Mouse (Mus musculus) left cerebral cortex, postnatal 36 days (tissue): ENCODE data around the gene Tsg101. TPM values are rescaled to one million over a fixed set of nuclear protein-coding genes. Genes with fewer than 3 reads are reported as not detected.

Experiments
- DNase-seq, 2 experiments: peaks; one replicate each; pipeline ENCODE4 v3.0.0; 2021 to 2022; ENCODE audit warnings: low spot score in 2 of 2, mixed read lengths in 1 of 2
- intact Hi-C: fragments of 180-260 bp; cut with DNase I; formaldehyde crosslinking; loops from one replicate; pipeline ENCODE4 v1.15.1; 2025
- total RNA-seq, 2 experiments: library from RNA; stranded (reverse); gene quantifications; 2 replicates each; pipeline ENCODE4 v1.2.3; 2021

The Tsg101 gene
- total RNA-seq, 2 experiments from 2014 or later: 73.4 to 76.1 TPM

- intact Hi-C loops: no loop called here
- DNase-seq: no peak
Measured at GRCm38 (mm10) chr7:46880992-46881391, 38.8 kb downstream of the Tsg101 start.

- intact Hi-C loops: no loop called here
- no peak for DNase-seq
Measured at GRCm38 (mm10) chr7:46879851-46880250, 39.9 kb downstream of the Tsg101 start.

- intact Hi-C loops: no loop called here
Measured at GRCm38 (mm10) chr7:46877255-46877654, 42.5 kb downstream of the Tsg101 start.

GRCm38 (mm10) chr7:46876841-46877240, 42.9 kb downstream of the Tsg101 start:
- DNase-seq: peak in 1 of 2 experiments; percentile 26

More at GRCm38 (mm10) chr7:46877255-46877654, 42.5 kb downstream of the Tsg101 start:
- DNase-seq: no peak

GRCm38 (mm10) chr7:46871988-46872387, 47.8 kb downstream of the Tsg101 start:
- intact Hi-C loops: no loop called here
- no peak for DNase-seq

More at GRCm38 (mm10) chr7:46876841-46877240, 42.9 kb downstream of the Tsg101 start:
- intact Hi-C loops: no loop called here

- no peak for DNase-seq
- intact Hi-C loops: no loop called here
Measured at GRCm38 (mm10) chr7:46860996-46861395, 58.8 kb downstream of the Tsg101 start, which contains the start of gene Ldhc. Ldhc (plus strand) TSS chr7:46861203.

GRCm38 (mm10) chr7:46859031-46859430, 60.7 kb downstream of the Tsg101 start:
- intact Hi-C loops: no loop called here
- peak in 1 of 2 experiments; percentile 19 for DNase-seq

GRCm38 (mm10) chr7:46857436-46857835, 62.3 kb downstream of the Tsg101 start:
- DNase-seq: no peak
- intact Hi-C loops: no loop called here

GRCm38 (mm10) chr7:46855866-46856560, 63.8 kb downstream of the Tsg101 start:
- no peak for DNase-seq
- intact Hi-C loops: no loop called here

- intact Hi-C loops: no loop called here
- DNase-seq: no peak
Measured at GRCm38 (mm10) chr7:46853365-46853764, 66.4 kb downstream of the Tsg101 start.

- intact Hi-C loops: no loop called here
- DNase-seq: no peak
Measured at GRCm38 (mm10) chr7:46852666-46853065, 67.1 kb downstream of the Tsg101 start.

GRCm38 (mm10) chr7:46851026-46851425, 68.7 kb downstream of the Tsg101 start:
- intact Hi-C loops: no loop called here
- no peak for DNase-seq

- intact Hi-C loops: loop anchor here (5.0 kb wide), 2 partner anchors 52 to 158 kb away; partner anchors contain the start of genes Gtf2h1, Hps5 and Spty2d1
- no peak for DNase-seq
Measured at GRCm38 (mm10) chr7:46849287-46849686, 70.5 kb downstream of the Tsg101 start.

- peak; percentile 36 to 49 for DNase-seq
- intact Hi-C loops: loop anchor here (5.0 kb wide), 2 partner anchors 49 to 161 kb away; partner anchors contain the start of genes Gtf2h1, Hps5 and Spty2d1
Measured at GRCm38 (mm10) chr7:46846486-46847244, 73.1 kb downstream of the Tsg101 start.

GRCm38 (mm10) chr7:46845978-46846485, 73.7 kb downstream of the Tsg101 start:
- DNase-seq: peak; percentile 54 to 63
- intact Hi-C loops: loop anchor here (5.0 kb wide), 2 partner anchors 49 to 161 kb away; partner anchors contain the start of genes Gtf2h1, Hps5 and Spty2d1

GRCm38 (mm10) chr7:46845211-46845977, 74.4 kb downstream of the Tsg101 start:
- peak; percentile 93 to 94 for DNase-seq
- intact Hi-C loops: loop anchor here (5.0 kb wide), 2 partner anchors 48 to 162 kb away; partner anchors contain the start of genes Gtf2h1, Hps5 and Spty2d1

GRCm38 (mm10) chr7:46843576-46843975, 76.2 kb downstream of the Tsg101 start:
- no peak for DNase-seq
- intact Hi-C loops: no loop called here

GRCm38 (mm10) chr7:46842278-46842677, 77.5 kb downstream of the Tsg101 start:
- DNase-seq: no peak
- intact Hi-C loops: no loop called here

- no peak for DNase-seq
- intact Hi-C loops: no loop called here
Measured at GRCm38 (mm10) chr7:46840787-46841525, 78.8 kb downstream of the Tsg101 start, which contains the start of gene Ldha. Ldha (plus strand) TSS chr7:46841475.
